Mouse (Mus musculus): Measurements from ENCODE around the gene Cyp4f17.
"Not testable (repeated sequence)": the region's sequence is repeated elsewhere in the genome, so short reads cannot be mapped to it uniquely, and the experiment has no call there.

Gene Cyp4f17

GRCm38 (mm10) chr17:32526341-32526740, 20.5 kb downstream of the Cyp4f17 start:
- DNase-seq (ENCODE audit: low spot score in 2 of 2) = not testable (repeated sequence)

DNA sequence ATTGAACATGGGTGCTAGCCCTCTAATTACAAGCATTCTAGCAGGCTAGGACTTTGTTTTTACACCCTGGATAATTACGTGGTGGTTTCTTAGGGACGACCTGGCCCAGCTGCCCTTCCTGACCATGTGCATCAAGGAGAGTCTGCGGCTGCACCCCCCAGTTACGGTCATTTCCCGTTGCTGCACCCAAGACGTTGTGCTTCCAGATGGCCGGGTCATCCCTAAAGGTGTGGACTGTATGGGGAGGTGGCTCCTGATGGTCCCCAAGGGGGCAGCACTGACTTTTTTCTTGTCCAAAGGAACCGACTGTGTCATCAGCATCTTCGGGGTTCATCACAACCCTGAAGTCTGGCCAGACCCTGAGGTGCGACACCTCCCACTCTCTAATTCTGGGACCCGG, 21.9 kb downstream of the Cyp4f17 start:
- DNase-seq (ENCODE audit: low spot score in 2 of 2) = no peak

DNA sequence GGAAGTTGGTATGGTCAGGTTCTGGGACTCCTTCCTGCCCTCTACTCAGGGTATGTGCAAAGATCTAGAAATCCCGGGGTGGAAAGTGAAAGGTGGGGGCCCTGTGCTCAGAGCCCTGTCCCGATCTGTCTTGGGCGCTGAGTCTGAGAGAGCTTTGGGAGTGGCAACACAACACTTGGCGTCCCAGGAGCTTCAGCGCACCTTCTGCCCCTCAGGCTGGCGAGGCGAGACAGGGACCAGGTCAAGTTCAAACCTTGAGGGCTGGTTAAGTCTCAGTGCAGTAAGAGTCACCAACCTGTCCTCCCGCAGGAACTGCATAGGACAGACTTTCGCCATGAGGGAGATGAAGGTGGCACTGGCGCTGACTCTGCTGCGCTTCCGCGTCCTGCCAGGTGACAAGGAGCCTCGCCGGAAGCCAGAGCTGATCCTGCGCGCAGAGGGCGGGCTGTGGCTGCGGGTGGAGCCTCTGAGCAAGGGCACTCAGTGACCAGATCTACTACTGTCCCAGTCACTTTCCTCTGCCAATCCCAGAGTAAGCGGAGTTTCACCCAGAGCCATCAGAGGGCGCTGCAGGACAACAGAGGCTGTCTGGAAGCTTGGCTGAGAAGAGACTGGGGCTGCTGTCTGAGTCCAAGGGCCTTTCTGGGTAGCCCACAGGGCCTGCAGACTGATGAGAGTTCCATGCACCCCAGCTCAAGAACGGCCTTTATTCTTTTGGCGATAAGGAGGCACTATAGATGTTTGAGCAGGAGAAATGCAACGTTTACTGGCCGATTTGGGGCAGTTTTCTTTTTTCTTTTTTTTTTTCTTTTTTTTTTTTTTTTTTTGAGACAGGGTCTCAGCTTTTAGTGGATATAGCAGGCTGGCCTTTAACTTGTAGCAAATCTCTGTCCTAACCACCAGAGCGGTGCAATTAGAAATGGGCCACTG, 22.8 kb downstream of the Cyp4f17 start:
- DNase-seq (ENCODE audit: low spot score in 2 of 2) = peak; percentile 86 to 90

- DNase-seq (ENCODE audit: low spot score in 2 of 2) = not testable (repeated sequence)
Measured at GRCm38 (mm10) chr17:32532356-32532755, 26.5 kb downstream of the Cyp4f17 start.

DNA sequence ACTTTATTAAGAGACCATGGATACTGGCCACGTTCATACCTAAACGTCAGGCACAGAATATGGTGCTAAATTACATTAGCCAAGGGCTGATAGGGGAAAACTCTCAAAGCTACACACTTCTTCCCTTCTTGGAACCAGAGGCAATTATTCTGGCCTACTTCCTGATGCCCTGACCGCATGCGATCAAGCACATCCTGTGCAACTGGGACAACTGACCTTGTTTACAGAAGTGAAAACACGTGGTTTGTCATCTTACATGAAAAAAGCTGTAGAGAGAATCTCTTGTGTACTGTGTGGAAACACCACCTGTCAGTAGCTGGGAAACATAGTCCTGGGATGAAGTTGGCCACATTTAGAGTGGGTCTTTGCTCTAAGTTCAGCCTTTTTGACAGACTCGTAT, 28.2 kb downstream of the Cyp4f17 start:
- no peak for DNase-seq (ENCODE audit: low spot score in 2 of 2)

DNA sequence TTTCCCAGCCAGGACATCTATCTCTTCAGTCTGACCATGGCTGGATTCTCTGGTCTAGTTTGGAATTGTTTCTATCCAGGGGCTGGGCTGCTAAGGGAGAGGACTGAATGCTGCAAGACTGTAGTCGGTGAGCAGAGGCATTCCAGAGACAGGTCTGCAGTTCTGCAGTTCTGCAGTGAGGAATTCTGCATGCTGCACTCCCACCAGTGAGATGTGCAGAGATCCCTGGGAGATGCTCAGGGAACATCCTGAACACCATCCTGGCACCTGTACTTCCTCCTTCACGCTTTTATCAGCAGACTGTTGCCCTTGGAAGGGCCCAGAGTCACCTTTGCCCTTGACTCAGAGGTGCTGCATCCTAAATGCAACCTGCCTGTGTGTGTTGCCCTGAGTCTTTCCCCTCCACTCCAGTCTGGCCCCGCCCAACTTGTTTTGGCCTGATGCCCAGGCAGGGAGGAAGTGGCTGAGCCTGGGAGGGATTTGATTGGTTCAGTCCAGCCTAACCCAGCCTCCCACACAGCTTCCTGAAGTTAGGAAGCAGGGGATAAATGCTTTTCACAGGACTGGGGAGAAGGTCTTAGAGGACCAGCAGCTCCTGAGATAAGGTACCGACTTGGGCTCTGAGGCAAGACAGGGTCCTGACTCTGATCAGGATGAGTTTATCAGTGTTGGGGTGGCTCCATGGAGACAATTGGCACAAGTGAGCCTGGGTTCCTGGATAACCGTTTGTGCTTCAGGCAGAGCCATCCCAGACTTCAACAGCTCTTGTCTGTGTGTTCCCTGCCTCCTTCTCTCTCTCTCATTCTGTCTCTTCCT, 30.4 kb downstream of the Cyp4f17 start, which contains the start of gene Cyp4f16:
Gene Cyp4f16 (plus strand): TSS at position 508 of the 816 bp plus-strand sequence.
- DNase-seq (ENCODE audit: low spot score in 2 of 2) = peak; percentile 84 to 89

GRCm38 (mm10) chr17:32536867-32537250, 31.0 kb downstream of the Cyp4f17 start:
- no peak for DNase-seq (ENCODE audit: low spot score in 2 of 2)

- DNase-seq (ENCODE audit: low spot score in 2 of 2) = not testable (repeated sequence)
Measured at GRCm38 (mm10) chr17:32544792-32545191, 38.9 kb downstream of the Cyp4f17 start.

GRCm38 (mm10) chr17:32550377-32550776, 44.5 kb downstream of the Cyp4f17 start:
- DNase-seq (ENCODE audit: low spot score in 2 of 2) = not testable (repeated sequence)

GRCm38 (mm10) chr17:32550900-32551770, 45.3 kb downstream of the Cyp4f17 start:
- peak; percentile 88 to 90 for DNase-seq (ENCODE audit: low spot score in 2 of 2)

DNA sequence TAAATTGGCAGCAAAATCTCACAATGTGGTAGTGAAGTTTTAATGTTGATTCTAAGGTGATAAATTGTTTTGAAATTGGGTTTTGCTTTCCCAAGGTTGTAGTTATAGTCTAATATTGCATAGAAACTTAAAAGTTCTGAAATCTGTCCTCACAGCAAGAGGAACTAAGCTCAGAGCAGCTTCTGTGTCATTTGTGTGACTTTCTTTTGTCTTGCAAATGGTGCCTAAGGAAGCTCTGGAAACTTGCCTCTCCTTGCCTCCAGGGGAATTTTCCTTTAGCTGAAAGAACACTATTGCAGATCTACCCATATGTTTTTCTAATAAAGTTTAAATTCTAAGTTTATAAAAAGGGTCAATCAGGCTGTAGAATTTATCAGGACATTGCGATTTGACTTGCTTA, 47.2 kb downstream of the Cyp4f17 start:
- not testable (repeated sequence) for DNase-seq (ENCODE audit: low spot score in 2 of 2)

DNA sequence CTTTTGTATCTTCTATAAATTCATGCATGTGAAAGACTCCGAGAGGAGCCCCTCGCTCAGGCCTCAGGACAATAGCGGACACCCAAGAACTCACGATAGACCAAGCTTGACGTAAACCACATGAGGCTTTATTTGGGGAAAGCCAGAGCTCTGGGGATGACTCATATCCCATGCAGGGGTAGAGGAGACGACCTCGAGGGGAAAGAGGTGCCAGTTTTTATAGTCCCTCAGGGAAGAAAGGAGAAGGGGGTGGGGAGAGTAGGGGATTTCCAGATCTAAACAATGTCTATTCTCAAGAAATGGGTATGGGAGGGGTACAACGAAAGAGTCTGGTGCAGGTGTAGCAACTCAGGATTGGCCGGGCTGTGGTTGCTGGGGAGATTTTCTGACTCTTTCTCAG, 48.5 kb downstream of the Cyp4f17 start:
- DNase-seq (ENCODE audit: low spot score in 2 of 2) = not testable (repeated sequence)

DNA sequence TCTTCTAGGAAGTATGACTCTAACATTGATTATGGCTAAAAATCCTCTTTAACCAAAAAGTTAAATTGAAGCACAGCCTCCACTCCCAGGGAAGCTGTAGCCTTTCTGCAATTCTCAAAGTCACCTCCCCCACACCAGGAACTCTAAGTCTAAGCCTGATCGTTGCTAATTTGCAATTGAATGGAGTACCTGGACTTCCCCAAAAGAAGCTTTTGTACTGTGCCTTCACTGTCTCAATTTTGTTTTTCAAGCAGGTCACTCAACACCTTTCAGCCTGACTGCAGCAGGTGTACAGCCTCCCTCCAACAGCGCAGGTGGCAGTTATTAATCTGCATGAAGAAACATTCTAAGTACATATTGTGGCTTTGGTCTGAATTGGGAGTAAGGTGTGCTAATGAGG, 57.5 kb downstream of the Cyp4f17 start:
- not testable (repeated sequence) for DNase-seq (ENCODE audit: low spot score in 2 of 2)

DNA sequence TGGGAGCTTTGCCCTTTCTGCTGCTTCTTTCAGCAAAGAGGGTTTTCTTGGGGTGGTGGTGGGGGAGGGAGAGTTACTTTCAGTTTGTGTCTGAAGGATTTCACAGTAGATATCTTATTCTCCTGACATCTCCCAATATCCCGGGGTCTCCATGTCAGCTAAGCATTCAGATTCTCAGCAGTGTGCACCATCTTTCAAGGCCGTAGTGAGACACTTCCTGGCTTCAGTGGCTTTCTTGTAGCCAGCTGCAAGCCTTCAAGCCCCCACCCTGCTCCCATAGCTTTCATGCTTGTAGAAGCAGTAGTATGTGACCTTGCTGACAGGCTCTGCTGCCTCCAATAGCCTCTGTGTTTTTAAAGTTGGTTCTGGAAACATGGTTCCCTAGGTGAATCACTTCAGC, 67.4 kb downstream of the Cyp4f17 start:
- not testable (repeated sequence) for DNase-seq (ENCODE audit: low spot score in 2 of 2)

GRCm38 (mm10) chr17:32577496-32578186, 71.8 kb downstream of the Cyp4f17 start:
- no peak for DNase-seq (ENCODE audit: low spot score in 2 of 2)
